Mouse (Mus musculus) layer of hippocampus, adult 9-10 months (tissue): ENCODE measurements around the gene Itsn2.
"Not testable (repeated sequence)": the region's sequence is repeated elsewhere in the genome, so short reads cannot be mapped to it uniquely, and the experiment has no call there.

Experiments used
- DNase-seq: peaks from one replicate; pipeline ENCODE4 v3.0.0; 2022; ENCODE audit warnings: low spot score

Gene Itsn2

DNA sequence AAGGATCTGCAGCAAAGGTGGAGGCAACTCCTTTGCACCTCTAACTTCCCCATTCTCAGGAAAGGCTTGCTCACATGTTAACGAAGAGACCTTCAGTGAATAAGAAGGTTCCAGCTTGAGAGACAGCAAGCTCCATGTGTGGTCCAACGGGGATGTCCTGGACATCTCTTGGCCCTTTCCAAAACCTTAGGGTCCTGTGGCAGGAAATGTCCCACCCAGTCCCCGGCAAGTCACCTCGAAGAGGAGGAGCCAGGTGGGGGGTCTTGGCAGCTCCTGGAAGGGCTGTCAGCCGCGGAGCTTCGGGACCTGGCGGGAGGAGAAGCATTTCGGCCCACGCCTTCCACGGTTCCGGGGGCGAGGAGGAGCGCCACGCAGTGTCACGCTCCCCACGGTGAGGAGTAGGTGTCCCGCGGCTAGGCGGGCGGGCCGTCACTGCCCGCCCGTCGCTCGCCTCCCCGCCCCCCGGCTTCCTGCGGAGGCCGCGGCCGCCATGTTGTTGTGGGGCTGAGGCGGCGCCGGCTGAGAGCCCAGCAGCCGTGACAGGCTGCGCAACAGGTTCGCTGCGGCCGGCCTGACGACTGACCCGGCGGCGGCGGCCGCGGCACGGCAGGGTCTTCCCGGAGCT is at the start of gene Itsn2, which contains the start of gene Gm3625:
Itsn2 (plus strand) TSS at position 98 of the 625 bp plus-strand sequence.
Gm3625 (minus strand) TSS at position 387 of the 625 bp plus-strand sequence.
- no peak for DNase-seq

DNA sequence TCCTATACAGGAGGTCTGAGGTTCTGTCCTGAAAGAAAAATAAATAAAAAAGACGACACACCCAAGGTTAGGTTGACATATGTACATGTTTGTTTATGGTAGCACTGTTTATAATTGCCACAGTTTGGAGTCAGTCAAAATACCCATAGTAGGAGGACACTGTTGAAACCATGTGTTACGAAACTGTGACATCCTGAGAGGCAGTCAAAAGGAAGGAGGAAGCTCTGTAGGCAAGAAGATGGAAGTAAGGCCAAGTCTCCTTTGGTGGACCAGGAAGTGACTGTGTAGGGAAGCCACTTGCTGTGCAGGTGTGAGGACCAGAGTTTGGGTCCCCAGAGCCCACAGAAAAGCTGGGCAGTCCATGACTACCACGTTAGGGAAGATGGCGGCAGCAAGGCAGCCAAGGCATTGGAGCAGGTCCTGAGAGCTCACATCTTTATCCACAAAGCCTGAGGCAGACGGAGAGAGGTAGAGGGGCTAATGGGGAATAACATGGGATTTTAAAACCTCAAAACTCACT is 48.0 kb upstream of the Itsn2 start:
- DNase-seq = no peak

DNA sequence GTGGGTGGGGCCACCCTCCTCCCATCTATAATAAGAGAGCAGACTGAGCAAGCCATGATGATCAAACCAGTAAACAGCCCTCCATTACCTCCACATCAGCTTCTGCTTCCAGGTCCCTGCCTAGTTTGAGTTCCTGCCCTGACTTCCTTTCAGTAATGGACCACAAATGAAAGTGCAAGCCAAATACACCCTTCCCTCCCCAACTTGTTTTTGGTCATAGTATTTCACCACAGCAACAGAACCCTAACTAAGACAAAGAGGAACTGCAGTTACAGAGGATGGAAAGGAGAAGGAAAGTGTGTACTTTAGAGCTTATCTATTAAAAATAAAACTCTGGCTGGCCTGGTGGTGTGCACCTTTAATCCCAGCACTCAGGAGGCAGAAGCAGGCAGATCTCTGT is 47.0 kb upstream of the Itsn2 start:
- DNase-seq = no peak

DNA sequence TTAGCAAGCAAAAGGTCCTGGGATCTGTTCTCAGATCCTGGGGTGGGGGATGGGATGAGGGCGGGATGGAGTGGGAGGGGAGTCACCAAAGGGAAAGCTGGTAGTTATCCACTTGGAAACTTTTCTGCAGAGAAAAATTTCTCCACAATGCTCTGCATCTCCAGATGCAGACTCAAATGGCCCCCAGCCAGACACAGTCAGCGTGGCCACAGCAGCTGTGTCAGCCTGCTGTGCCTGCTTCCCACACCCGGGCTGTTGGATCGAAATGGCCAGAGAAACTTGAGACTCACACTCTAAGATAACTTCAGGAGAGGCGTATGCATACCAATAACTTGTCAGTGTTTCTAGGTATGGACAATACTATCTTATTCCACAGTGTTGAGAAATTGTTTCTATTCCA is 45.9 kb upstream of the Itsn2 start:
- no peak for DNase-seq

DNA sequence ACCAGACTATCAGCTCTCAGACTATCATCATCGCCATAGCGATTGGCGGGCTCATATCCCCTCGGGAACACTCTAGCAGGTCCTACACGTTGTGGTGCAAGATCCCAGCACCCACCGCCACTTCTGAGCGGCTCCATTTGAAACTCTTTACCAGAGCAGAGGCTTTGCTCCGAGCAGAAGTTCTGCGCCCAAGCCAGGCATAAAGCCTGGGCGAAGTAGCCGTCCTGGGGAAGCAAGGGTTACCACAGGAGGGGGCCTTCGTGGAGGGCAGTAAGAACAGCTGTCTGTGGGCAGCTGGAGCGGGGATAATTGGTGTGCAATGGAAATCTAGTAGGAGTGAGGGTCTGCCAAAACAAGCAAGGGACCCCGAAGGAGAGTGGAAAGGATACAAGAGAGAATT is 44.9 kb upstream of the Itsn2 start:
- DNase-seq = no peak

DNA sequence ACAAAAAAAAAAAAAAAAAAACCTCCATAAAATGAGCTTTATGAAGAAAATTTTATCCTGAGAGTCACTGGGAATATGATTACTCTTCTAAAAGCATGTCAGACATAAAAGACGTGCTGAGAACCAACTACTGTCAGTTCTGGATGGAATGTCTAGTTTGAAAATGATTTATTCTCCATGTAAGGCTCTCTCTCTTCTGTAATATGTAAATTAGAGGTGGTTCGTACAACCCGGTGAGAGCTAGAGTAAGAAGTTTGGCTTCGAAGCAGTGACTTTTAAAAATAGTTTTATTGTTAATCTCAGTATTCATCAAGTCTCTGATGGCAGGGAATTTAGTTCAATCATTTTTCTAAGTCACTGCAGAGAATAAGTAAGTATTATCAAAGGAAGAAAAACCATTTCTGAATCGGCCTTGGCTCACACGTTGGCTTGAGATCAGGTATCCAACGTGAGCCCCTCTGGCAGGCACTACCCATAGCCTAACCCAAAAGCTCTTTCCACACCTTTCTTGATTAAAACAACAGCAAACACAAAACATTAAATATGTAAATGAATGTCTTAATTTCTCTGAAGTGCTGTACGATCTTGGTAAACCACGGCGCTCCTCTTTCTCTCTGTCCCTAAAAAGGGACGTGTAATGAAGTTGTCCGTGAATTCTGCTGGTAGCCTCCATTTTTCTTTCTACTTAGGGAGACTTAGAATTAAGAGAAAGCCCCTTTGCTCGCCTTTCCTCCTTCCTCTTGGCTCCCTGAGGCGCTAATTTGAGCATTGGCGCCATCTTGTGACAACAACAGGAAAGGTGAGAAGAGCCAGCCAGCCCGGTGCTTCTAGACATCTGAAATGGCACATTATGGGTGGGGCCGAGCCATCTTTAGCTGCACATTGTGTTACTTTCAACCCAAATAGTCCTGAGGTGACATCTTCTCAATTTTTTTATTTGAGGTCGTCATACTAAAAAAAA is 44.1 kb upstream of the Itsn2 start:
- DNase-seq = peak; percentile 75

DNA sequence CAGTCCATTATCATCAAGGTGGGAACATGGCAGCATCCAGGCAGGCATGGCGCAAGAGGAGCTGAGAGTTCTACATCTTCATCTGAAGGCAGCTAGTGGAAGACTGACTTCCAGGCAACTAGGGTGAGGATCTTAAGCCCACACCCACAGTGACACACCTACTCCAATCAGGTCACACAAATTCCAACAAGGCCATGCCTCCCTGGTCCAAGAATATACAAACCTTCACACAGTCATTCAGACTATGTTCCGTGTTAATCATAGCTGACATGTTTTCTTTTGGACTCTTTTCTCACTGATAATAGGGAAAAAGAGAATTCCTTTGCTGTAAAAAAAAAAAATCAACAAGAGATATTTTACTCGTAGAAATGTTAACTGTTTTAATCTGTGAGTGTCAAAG is 38.7 kb upstream of the Itsn2 start:
- DNase-seq = not testable (repeated sequence)

DNA sequence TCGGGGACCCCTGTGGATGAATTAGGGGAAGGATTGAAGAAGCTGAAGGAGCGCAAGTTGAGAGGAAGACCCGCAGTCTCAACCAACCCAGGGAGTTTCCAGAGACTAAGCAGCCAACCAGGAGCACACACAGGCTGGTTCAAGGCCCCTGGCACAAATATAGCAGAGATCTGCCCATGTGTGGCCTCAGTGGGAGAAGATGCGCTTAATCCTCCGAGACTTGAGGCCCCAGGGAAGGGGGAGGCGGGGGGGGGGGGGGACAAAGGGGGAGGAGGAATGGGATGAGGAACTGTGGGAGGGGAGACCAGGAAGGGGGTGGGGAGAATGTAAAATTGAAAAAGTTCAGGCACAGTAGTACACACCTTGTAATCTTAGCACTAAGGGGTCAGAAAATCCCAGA is 37.0 kb upstream of the Itsn2 start:
- DNase-seq = no peak

DNA sequence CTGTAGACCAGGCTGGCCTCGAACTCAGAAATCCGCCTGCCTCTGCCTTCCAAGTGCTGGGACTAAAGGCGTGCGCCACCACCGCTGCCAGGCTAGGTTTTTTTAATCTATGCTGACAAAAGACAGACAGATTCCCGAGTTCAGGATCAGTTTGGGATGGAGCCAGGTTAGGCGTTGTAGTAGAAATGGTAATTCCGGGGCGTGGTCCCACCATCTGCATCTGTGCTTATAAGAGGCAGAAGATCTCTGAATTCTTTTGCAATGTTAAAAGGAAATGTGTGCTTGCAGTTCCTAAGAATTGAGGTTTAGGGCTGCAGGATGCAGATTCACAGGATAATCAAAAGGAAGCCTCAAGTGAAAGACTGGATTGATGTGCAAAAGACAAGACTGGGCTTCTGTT is 35.5 kb upstream of the Itsn2 start:
- no peak for DNase-seq

DNA sequence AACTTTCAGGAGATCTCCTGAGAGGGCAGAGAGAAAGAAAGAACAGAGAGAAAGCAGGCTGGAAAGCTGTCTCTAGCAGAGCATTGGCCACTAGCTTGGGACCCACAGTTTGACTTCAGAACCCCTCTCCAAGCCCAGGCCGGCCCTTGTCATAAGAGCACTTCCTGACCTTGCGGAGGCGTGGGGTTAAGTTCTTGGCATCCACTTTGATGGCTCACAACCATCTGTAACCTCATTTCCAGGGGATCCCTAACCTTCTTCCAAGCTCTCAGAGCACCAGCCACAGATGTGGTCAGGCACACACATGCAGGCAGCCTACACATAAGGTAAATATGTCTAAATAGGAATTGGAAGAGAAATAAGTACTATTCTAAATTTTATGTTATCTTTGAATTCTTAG is 35.0 kb upstream of the Itsn2 start:
- no peak for DNase-seq

DNA sequence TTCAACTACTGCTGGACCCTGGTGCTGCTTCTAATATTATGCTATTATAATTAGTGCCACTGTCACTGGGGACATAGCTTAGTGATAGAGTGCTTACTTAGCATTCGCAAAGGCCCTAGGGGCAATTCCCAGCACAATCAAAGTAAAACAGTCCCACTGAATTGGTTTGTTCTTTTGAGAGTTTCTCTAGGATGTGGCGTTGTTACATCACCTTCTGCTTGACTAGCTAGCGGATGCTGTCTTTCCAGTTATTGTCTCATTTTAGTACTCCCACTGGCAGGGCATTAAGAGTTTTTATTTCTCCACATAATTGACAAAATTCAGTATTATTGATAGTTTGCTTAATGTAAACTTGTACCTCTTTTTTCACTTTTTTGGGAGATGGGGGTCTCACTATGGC is 34.4 kb upstream of the Itsn2 start:
- DNase-seq = no peak

DNA sequence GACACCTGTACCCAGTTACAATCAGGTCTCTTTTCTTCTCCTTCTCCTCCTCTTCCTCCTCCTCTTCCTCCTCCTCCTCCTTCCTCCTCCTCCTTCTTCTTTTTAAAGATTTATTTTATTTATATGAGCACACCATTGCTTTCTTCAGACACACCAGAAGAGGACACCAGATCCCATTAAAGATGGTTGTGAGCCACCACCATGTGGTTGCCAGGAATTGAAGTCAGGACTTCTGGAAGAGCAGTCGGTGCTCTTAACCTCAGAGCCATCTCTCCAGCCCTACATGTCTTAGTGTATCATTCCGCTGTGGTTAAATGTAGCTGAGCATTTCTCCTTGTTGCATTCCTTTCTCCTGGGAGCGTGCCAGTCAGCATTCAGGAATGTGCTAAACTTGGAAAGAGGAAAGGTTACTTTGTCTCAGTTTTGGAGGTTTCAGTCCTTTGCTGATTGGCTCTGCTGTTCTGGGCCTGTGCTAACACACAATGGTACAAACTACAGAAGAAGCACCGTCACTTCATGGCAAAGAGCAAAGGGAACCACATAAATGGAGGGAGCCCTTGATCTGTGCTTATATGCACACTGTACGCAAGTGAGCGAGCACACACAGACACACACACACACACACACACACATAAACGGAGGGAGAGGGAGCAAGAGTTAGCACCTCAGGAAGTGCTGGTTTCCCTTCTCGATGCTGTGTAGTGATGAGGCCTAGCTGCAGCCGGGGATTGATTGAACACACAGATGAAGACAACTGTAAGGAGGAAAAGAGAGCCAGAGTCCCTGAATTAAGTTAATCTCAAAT is 33.8 kb upstream of the Itsn2 start:
- DNase-seq = no peak

DNA sequence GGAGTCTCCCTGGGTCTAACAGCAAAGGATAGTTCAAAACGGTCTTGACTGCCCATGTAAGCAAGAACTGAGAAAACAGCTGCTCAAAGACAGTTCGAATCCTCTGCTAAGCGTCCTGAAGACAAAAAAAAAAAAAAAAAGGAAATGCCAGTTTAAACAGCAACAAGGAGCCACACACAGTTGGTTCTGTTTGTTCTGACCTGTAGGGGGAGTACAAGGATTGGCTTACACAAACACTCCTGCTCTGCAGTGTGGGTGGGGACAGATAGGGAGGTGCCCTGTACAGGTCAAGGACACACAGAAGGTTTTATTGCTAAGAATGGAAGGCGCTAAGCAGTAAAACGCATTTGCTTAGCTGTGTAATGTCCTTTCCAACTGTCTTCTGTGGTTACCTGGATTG is 20.6 kb upstream of the Itsn2 start:
- no peak for DNase-seq

DNA sequence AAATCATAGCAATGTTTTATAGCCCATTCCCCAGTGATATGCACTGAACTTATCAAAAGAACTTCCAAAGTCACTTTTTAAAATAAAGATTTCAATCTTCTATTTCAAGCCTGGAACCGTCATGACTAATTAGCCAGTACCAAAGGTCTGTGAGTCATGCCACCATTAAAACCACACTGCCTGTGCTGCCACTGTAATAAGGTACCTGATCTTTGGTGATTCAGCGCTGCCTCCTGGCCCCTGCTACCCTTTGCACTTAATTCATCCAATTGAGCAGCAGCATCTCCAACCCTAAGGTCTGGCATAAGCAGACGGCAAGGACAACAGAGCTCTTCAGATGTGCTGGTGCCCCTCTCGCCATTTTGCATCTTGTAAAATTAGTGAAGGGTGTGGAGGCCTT is 18.4 kb upstream of the Itsn2 start:
- no peak for DNase-seq

DNA sequence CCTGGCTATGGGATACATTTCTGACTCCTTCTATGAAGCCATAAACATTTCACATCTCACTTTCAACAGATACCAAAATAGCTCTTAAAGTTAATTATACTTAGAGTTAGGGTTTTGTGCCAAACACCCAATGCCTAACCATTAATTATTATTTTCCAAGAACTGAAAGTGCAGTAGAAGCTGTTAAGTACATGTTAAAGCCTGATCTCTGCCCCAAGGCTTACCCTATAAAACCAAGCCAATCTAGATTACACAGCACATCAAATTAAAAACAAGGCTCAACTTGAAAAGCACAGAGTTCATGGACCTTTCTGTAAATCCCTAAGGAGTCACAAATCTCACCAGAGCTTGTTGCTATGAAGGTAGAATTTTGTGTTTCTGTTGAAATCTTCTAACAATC is 10.1 kb upstream of the Itsn2 start:
- no peak for DNase-seq

DNA sequence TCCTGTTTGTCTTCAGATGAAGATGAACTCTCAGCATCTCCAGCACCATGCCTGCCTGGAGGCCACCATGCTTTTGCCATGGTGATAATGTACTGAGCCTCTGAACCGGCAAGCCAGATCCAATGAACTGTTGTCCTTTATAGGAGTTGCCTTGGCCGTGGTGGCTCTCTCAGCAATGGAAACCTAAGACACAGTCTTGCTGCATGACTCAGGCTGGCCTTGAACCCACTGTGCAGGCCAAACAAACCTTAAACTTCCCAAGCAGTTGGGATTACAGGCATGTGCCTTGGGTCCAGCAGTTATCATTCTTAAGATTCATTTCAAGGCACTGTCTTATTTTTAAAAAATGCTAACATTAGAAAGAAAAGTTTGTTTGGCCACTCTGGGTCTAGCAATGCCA is 4.6 kb upstream of the Itsn2 start:
- DNase-seq = no peak

DNA sequence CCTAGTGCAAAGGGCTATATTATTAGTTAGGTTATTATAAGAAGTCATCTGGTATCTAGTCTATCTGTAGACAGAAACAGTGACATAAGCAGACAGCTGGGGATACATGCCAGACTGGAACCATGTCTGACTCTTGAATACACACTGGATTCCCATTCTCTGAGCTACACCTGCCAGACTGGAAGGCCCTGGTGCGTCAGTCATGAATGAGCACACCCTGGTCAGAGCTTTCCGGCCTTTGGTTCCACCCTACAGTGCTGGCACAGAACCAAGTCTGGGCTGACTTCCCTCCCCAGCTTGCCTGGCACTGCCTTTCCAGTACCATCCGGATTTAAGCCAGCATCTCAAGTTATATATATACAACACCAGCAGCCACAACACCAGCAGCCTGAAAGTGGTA is 3.8 kb upstream of the Itsn2 start:
- DNase-seq = no peak

DNA sequence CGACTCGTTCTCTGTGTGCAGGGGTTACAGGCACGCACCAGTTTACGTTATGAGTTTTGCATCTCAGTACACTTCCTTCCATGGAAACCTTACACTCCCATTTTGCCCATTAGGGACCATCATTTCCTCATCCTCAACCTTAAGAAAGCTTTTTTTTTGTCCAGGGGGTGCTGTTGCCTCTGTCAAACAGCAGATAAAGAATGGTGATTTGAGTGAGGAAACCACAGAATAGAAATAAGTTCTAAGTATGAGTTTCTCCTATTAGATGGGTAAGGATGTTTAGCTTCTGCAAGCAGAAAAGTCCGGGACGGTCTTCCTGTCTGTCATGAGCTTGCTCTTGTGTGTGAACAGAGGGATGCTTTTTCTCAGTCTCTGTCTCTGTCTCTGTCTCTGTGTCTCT is 413 bp upstream of the Itsn2 start:
- DNase-seq = no peak

DNA sequence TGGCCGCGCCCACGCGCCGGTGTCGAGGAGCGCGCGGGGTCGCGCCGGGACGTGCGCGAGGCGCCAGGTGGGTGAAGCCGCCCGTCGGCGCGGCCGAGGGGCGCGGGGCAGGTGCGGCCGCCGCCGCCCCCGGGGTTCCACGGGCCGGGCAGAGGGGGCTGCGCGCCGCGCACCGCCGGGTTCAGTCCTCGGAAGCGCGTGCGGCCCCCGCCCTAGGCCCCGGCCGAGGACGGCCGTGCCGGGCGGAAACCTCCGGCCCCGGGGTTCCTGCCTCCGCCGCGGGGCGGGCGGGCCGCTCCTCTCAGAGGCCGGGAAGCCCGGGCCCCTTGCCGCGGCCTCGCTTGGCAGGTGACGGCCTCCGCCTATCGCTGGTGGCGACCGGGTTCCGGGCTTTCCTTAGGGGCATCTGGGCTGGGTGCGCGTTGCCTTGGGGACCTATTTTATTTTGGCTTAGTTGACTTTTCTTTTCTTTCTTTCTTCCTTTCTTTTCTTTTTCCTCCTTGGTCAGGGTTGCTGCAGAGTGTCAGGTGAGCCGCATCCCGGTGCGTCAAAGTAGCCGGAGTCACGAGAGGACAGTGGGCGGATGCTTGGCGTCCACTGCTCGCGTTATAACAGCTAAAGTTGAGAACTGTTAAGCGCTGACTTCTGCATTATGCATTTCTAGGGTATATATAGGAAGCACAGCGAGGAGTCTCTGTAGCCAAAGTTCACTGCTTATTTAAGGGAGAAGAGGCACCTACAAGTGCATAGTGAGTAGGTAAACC is 910 bp downstream of the Itsn2 start:
- DNase-seq = no peak

DNA sequence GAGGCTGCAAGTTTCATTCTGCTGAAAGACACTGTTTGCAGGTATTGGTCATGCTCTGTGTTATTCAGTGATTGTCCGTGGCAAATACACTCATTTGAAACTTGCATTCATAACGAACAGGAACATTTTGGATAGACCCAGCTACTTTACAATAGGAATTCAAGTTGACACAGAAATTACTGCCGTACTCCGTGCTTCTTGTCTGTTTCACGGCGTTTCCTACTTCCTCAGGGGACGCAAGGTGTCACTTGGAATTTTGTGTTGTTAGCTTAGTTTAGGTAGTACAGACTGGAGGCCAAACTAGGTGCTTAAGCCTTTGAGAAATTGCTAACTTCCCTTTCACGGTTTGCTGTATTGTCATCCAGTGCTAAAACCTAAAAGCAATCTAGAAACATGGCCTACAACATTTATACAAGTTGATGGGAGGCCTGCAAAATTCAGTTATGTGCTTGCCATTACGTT is 1.5 kb downstream of the Itsn2 start:
- no peak for DNase-seq

DNA sequence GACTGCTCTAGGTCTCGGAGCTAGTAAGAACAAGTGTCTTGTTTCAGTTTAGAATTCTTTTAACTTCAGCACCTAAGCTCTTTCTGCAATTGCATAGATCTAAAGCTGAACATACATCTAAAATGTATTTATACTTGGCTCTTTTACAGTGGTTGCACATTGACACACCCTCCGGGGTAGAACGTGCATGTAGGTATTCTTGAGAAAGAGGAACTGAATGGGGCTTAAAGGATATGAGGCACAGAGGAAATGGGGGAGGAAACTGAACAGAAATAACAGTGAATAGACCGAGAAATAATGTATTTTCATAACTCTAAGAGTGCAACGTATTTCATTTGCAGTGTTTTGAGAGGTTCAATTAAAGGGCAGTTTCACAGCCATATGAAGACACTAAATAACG is 2.6 kb downstream of the Itsn2 start:
- DNase-seq = no peak
